Mouse (Mus musculus): ENCODE data around the gene Gpr87. TPM values are rescaled to one million over a fixed set of nuclear protein-coding genes. Genes with fewer than 3 reads are reported as not detected.

The Gpr87 gene
- polyA plus RNA-seq, 1 experiment = not detected

DNA sequence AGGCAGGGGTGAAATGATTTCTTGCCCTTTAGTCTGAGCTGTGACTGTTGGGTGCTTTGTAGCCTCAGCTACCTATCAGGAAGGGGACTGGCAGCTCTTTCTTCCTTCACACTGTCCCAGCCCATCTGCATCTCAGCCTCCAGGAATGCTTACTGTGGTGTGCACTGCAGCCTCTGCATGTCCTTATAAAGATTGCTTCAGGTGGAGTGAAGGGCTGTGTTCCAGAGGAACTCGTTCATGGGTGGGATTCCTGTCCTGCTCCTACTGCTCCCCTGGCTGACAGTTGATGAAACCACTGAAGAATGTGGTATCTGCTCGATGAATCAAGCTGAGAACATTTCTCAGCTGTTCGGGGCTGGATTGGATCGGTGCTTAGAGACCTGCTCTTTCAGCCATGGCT, 7.6 kb downstream of the Gpr87 start:
- Histone ChIP-seq H3ac (ENCODE audit: control insufficient read depth, insufficient read length, low read depth) (no peak overlapping the region), H3K4me3 (ENCODE audit: insufficient read depth, poor library complexity, severe bottlenecking) (no peak overlapping the region), H3K27me3 (ENCODE audit: control insufficient read depth, insufficient read depth, insufficient read length) (no peaks in the 10 kb centered on the region), H3K36me3 (ENCODE audit: control insufficient read depth, insufficient read depth) (no peaks in the 10 kb centered on the region), H3K79me2 (ENCODE audit: control insufficient read depth, insufficient read depth) (no peaks in the 10 kb centered on the region), H3K79me3 (ENCODE audit: low read depth) (no peaks in the 10 kb centered on the region)
- TF ChIP-seq MYOG (IDR thresholded peaks at IDR 0.05; ENCODE audit: control insufficient read depth, extremely low read depth, insufficient read length) (no peak), MYOD1 (IDR thresholded peaks at IDR 0.05; ENCODE audit: control insufficient read depth, insufficient read length, low read depth) (no peak), CEBPB (IDR thresholded peaks at IDR 0.05; ENCODE audit: low read depth) (no peak), USF1 (IDR thresholded peaks at IDR 0.05; ENCODE audit: low read depth) (no peak), MAX (IDR thresholded peaks at IDR 0.05) (no peak), CTCF (IDR thresholded peaks at IDR 0.05; ENCODE audit: control insufficient read depth, insufficient read depth, insufficient read length) (no peak), FOSL1 (IDR thresholded peaks at IDR 0.05; ENCODE audit: insufficient read depth, low read length, poor library complexity, severe bottlenecking) (no peak)

DNA sequence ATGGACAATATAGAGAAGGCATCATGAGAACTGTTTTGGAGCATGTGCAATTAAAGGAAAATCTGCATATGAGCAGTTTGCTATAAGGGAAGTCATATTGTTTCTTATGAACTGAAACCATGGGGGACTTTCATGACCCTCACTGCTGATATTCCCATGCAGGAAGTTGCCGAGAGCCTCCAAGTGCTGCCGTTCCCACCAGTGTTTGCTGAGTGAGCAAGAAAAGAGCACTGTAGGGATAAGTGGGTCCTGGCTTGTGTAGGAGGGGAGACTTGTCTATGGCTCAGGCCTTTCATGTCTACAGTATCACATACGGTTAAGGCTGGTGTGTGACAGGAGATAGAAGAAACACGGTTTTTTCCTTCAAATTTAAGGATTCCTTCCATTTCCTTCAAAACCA, 9.2 kb downstream of the Gpr87 start:
- Histone ChIP-seq H3K4me3 (ENCODE audit: insufficient read depth, poor library complexity, severe bottlenecking) (no peak overlapping the region), H3K36me3 (ENCODE audit: control insufficient read depth, insufficient read depth) (no peaks in the 10 kb centered on the region), H3K79me2 (ENCODE audit: control insufficient read depth, insufficient read depth) (no peaks in the 10 kb centered on the region), H3K79me3 (ENCODE audit: low read depth) (no peaks in the 10 kb centered on the region), H3K27me3 (ENCODE audit: control insufficient read depth, insufficient read depth, insufficient read length) (no peaks in the 10 kb centered on the region), H3ac (ENCODE audit: control insufficient read depth, insufficient read length, low read depth) (no peak overlapping the region)
- TF ChIP-seq CEBPB (IDR thresholded peaks at IDR 0.05; ENCODE audit: low read depth) (no peak), MYOD1 (IDR thresholded peaks at IDR 0.05; ENCODE audit: control insufficient read depth, insufficient read length, low read depth) (no peak), CTCF (IDR thresholded peaks at IDR 0.05; ENCODE audit: control insufficient read depth, insufficient read depth, insufficient read length) (no peak), FOSL1 (IDR thresholded peaks at IDR 0.05; ENCODE audit: insufficient read depth, low read length, poor library complexity, severe bottlenecking) (no peak), MYOG (IDR thresholded peaks at IDR 0.05; ENCODE audit: control insufficient read depth, extremely low read depth, insufficient read length) (no peak), USF1 (IDR thresholded peaks at IDR 0.05; ENCODE audit: low read depth) (no peak), MAX (IDR thresholded peaks at IDR 0.05) (no peak)

DNA sequence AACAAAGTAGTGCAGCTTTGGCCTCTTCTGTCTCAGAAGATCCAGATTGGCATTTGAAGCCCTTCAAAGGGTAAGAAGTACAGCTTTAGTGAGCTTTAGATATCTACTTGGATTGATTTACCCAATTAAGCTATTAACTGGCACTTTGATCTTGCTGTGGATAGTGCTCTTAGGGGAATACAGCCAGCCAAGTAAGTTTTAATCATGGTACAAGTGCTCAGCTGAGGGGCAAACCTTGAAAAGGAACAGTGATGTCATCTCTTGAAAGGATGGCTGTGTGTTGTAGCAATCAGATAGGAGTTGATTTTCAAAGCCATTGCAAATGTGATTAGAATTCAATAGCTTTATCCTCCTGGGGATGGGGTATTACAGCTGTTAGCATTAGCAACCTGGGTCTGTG, 12.8 kb downstream of the Gpr87 start:
- Histone ChIP-seq H3K79me2 (ENCODE audit: control insufficient read depth, insufficient read depth) (no peaks in the 10 kb centered on the region), H3K27me3 (ENCODE audit: control insufficient read depth, insufficient read depth, insufficient read length) (no peaks in the 10 kb centered on the region), H3ac (ENCODE audit: control insufficient read depth, insufficient read length, low read depth) (no peak overlapping the region), H3K79me3 (ENCODE audit: low read depth) (no peaks in the 10 kb centered on the region), H3K36me3 (ENCODE audit: control insufficient read depth, insufficient read depth) (no peaks in the 10 kb centered on the region), H3K4me3 (ENCODE audit: insufficient read depth, poor library complexity, severe bottlenecking) (no peak overlapping the region)
- TF ChIP-seq USF1 (IDR thresholded peaks at IDR 0.05; ENCODE audit: low read depth) (no peak), FOSL1 (IDR thresholded peaks at IDR 0.05; ENCODE audit: insufficient read depth, low read length, poor library complexity, severe bottlenecking) (no peak), MAX (IDR thresholded peaks at IDR 0.05) (no peak), CEBPB (IDR thresholded peaks at IDR 0.05; ENCODE audit: low read depth) (no peak)

DNA sequence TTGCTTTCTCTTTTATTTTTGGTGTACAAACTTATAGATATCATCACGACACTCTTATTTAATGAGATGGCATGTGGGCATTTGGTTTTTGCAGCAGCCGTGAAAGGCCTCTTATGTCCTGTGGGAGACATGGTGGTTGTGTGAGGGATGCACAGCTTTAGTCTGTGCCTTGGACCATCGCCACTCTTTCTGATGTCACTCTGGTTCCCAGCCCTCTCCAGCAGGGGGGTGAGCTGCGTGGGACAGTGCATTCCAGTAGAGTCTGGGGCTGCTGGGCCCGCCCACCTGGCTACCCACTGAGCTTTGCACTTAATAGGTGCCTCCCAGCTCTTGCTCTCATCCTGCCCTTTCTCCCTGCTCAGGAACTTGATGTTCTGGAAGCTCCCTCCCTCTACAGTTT, 13.8 kb downstream of the Gpr87 start:
- Histone ChIP-seq H3K4me3 (ENCODE audit: insufficient read depth, poor library complexity, severe bottlenecking) (no peak overlapping the region), H3K79me2 (ENCODE audit: control insufficient read depth, insufficient read depth) (no peaks in the 10 kb centered on the region), H3K27me3 (ENCODE audit: control insufficient read depth, insufficient read depth, insufficient read length) (no peaks in the 10 kb centered on the region), H3K79me3 (ENCODE audit: low read depth) (no peaks in the 10 kb centered on the region), H3K36me3 (ENCODE audit: control insufficient read depth, insufficient read depth) (no peaks in the 10 kb centered on the region), H3ac (ENCODE audit: control insufficient read depth, insufficient read length, low read depth) (no peak overlapping the region)
- TF ChIP-seq MYOD1 (IDR thresholded peaks at IDR 0.05; ENCODE audit: control insufficient read depth, insufficient read length, low read depth) = no peak
- no peak for TF ChIP-seq MYOG (IDR thresholded peaks at IDR 0.05; ENCODE audit: control insufficient read depth, extremely low read depth, insufficient read length)

DNA sequence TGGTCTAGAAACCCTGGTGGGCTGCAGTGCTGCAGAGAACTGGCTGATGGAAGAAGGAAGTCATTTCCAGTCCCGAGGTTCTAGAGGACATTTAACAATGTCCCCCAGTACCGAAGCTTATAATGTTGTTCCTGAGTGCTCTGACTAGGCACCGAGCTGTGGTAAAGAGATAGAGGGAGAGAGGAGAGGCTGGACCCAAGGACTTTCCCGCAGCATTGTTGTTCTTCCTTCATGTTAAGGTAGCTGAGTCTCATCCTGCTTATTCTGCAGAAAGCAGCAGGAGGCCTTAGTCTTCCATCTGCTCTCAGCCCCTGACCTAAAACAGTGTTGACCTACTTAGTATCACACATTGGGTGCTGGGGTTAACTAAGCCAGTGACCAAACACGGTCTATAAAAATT, 18.0 kb downstream of the Gpr87 start:
- Histone ChIP-seq H3K36me3 (ENCODE audit: control insufficient read depth, insufficient read depth) (no peaks in the 10 kb centered on the region), H3K79me3 (ENCODE audit: low read depth) (no peaks in the 10 kb centered on the region), H3ac (ENCODE audit: control insufficient read depth, insufficient read length, low read depth) (no peak overlapping the region), H3K27me3 (ENCODE audit: control insufficient read depth, insufficient read depth, insufficient read length) (no peaks in the 10 kb centered on the region), H3K4me3 (ENCODE audit: insufficient read depth, poor library complexity, severe bottlenecking) (no peak overlapping the region), H3K79me2 (ENCODE audit: control insufficient read depth, insufficient read depth) (no peaks in the 10 kb centered on the region)
- no peak for TF ChIP-seq MYOG (IDR thresholded peaks at IDR 0.05; ENCODE audit: control insufficient read depth, extremely low read depth, insufficient read length)
- no peak for TF ChIP-seq MAX (IDR thresholded peaks at IDR 0.05)
- no peak for TF ChIP-seq MYOD1 (IDR thresholded peaks at IDR 0.05; ENCODE audit: control insufficient read depth, insufficient read length, low read depth)
- no peak for TF ChIP-seq FOSL1 (IDR thresholded peaks at IDR 0.05; ENCODE audit: insufficient read depth, low read length, poor library complexity, severe bottlenecking)
- TF ChIP-seq CEBPB (IDR thresholded peaks at IDR 0.05; ENCODE audit: low read depth) = no peak
- no peak for TF ChIP-seq CTCF (IDR thresholded peaks at IDR 0.05; ENCODE audit: control insufficient read depth, insufficient read depth, insufficient read length)
- no peak for TF ChIP-seq USF1 (IDR thresholded peaks at IDR 0.05; ENCODE audit: low read depth)

DNA sequence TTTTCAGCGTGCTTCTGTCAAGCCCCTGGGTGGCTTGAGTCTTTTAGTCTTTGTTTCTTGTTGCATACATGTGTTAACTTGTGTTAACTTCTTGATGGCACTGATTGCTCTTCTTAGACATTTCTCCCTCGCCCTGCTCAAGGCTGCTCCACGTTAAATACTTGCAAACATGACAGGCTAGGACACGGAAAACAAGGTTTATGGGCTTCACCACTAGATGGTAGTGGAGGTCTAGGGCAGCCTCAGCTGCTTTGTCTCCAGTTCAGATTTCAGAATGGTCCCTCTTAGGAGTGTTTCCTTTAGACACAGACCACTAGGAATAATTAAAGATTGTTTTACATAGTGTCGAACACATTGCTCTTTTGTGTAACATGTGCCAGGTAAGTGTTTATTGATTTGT, 19.7 kb downstream of the Gpr87 start:
- TF ChIP-seq FOSL1 (IDR thresholded peaks at IDR 0.05; ENCODE audit: insufficient read depth, low read length, poor library complexity, severe bottlenecking) (no peak), CTCF (IDR thresholded peaks at IDR 0.05; ENCODE audit: control insufficient read depth, insufficient read depth, insufficient read length) (peak; percentile 30)

More for the DNA sequence above, 19.7 kb downstream of the Gpr87 start:
- H3K79me3 ChIP-seq (ENCODE audit: low read depth) = no peaks in the 10 kb centered on the region
- H3K36me3 ChIP-seq (ENCODE audit: control insufficient read depth, insufficient read depth) = no peaks in the 10 kb centered on the region
- H3K79me2 ChIP-seq (ENCODE audit: control insufficient read depth, insufficient read depth) = no peaks in the 10 kb centered on the region
- no peaks in the 10 kb centered on the region for H3K27me3 ChIP-seq (ENCODE audit: control insufficient read depth, insufficient read depth, insufficient read length)
- no peak overlapping the region for H3K4me3 ChIP-seq (ENCODE audit: insufficient read depth, poor library complexity, severe bottlenecking)
- no peak overlapping the region for H3ac ChIP-seq (ENCODE audit: control insufficient read depth, insufficient read length, low read depth)

Measured in C2C12 (cell line).